Mouse (Mus musculus) CH12.LX (cell line): ENCODE data around the gene Asic2.

Experiments used
- CHD1 ChIP-seq: IDR thresholded peaks from 2 replicates; pipeline ENCODE4 v1.6.1; 2012; ENCODE audit warnings: low read depth, low read length, improper control_type of control experiment, inconsistent platforms
- CHD2 ChIP-seq: IDR thresholded peaks from 2 replicates; pipeline ENCODE4 v1.6.1; 2011; ENCODE audit warnings: low read length, improper control_type of control experiment
- CTCF ChIP-seq, 2 experiments: IDR thresholded peaks in 1 of 2; conservative IDR thresholded peaks in 1 of 2; 2 replicates each; pipeline ENCODE4 v1.5.1; 2011 to 2012; ENCODE audit warnings: low read depth in 2 of 2, low read length in 2 of 2, improper control_type of control experiment in 1 of 2, inconsistent platforms in 1 of 2, mild to moderate bottlenecking in 1 of 2, moderate library complexity in 1 of 2
- E2F4 ChIP-seq: IDR thresholded peaks from 2 replicates; pipeline ENCODE4 v1.6.1; 2011; ENCODE audit warnings: low read depth, low read length, improper control_type of control experiment; ENCODE audit not compliant: insufficient replicate concordance
- ETS1 ChIP-seq: conservative IDR thresholded peaks from 2 replicates; pipeline ENCODE4 v1.6.1; 2012; ENCODE audit warnings: low read depth, mild to moderate bottlenecking, inconsistent platforms, low read length, improper control_type of control experiment, moderate library complexity
- MAX ChIP-seq: IDR thresholded peaks from 2 replicates; pipeline ENCODE4 v1.6.1; 2011; ENCODE audit warnings: low read length, improper control_type of control experiment
- MEF2A ChIP-seq: IDR thresholded peaks from 2 replicates; pipeline ENCODE4 v1.6.1; 2014; ENCODE audit warnings: low read depth, mild to moderate bottlenecking, inconsistent platforms, low read length, improper control_type of control experiment, borderline replicate concordance
- POLR2A ChIP-seq: IDR thresholded peaks from 2 replicates; pipeline ENCODE4 v1.6.1; 2011; ENCODE audit warnings: low read depth, mild to moderate bottlenecking, improper control_type of control experiment, low read length
- TCF12 ChIP-seq: IDR thresholded peaks from 2 replicates; pipeline ENCODE4 v1.6.1; 2014; ENCODE audit warnings: low read depth, mild to moderate bottlenecking, inconsistent platforms, low read length, improper control_type of control experiment
- USF1 ChIP-seq: IDR thresholded peaks from 2 replicates; pipeline ENCODE4 v1.6.1; 2014; ENCODE audit warnings: low read depth, mild to moderate bottlenecking, inconsistent platforms, low read length, improper control_type of control experiment
- ZMIZ1 ChIP-seq: IDR thresholded peaks from 2 replicates; pipeline ENCODE4 v1.6.1; 2012; ENCODE audit warnings: low read depth, mild to moderate bottlenecking, inconsistent platforms, low read length, improper control_type of control experiment

DNA sequence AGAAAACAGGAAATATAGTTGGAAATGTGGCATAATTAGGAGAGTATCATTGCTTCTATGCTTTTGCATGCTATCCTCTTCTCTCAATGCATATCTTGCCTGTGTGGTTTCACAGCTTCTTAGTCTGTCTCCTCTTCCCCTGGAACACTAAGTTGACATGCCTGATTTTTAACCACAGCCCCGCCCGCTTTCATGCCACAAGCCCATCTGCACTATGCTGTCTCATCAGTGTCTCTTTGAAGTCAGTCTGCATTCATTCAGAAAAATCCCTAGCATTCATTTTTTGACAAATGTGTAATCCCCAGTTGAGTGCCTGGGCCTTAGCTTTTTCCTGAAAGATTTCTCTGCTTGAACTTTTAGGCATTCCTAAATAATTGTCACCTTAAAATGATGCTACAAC is 45.2 kb downstream of the Asic2 start:
- TF ChIP-seq CTCF (conservative IDR thresholded peaks at IDR 0.05 in 1 of 2, IDR thresholded peaks at IDR 0.05 in 1 of 2; ENCODE audit: low read depth in 2 of 2, low read length in 2 of 2) (no peak), ZMIZ1 (no peak), TCF12 (no peak), E2F4 (no peak), ETS1 (no peak), CHD1 (no peak), MEF2A (no peak), POLR2A (no peak), USF1 (no peak), CHD2 (no peak), MAX (no peak)
